ENCODE assay signal across 12 mouse cellular contexts in the genomic region with DNA sequence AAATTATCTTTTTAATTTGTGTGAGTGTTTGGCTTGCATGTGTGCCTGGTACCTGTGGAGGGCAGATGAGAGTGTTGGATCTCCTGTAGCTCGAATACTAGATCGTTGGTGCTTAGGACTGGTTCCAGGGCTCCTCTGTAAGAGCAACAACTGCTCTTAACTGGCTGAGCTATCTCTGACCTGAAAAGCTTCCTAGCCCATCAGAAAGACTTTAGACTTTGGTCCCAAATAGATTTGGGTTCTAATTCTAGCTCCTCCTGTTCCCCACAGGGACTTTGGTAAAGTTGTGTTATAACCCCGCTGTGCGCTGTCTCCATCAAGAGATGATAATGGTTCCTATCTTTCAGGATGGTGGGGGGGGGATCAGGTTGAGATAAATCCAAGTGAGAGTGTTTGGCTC. TPM values are rescaled to one million over a fixed set of nuclear protein-coding genes. Genes with fewer than 3 reads are reported as not detected.
DNase-seq lines count a peak whose midpoint lies in the region; ATAC-seq and TF ChIP-seq lines count a peak whose summit lies in the region.
"Had no signal": no experiment of that assay in that cellular context is flagged by ENCODE, and none has a peak within 500 bp of the region (broad histone marks: within the 10 kb centered on the region; RNA-seq: fewer than 3 reads in every experiment).

No protein-coding gene starts in this region.

- peaks cover 60% of the 10 kb centered on the region for H3K4me1 ChIP-seq in forebrain, embryonic 13.5 days
- peaks cover 16% of the 10 kb centered on the region; the same call in 1 of the 2 replicates for H3K4me1 ChIP-seq in forebrain, embryonic 11.5 days (replicated peaks; ENCODE audit: control insufficient read depth, insufficient read depth, low read length)
- peaks cover 68% of the 10 kb centered on the region for H3K4me1 ChIP-seq in hindbrain, embryonic 15.5 days (replicated peaks)
- peaks cover 62% of the 10 kb centered on the region for H3K4me1 ChIP-seq in hindbrain, embryonic 13.5 days (replicated peaks)
- H3K4me1 ChIP-seq in cortical plate, adult 2 months (ENCODE audit: control insufficient read depth, insufficient read depth, low read length), result peaks cover 5% of the 10 kb centered on the region
- H3K4me1 ChIP-seq in liver, embryonic 13.5 days (replicated peaks), result peaks cover 76% of the 10 kb centered on the region

- no peak overlapping the region for H3K27ac ChIP-seq in forebrain, embryonic 13.5 days
- no peak overlapping the region for H3K27ac ChIP-seq in forebrain, embryonic 11.5 days (ENCODE audit: low read depth, low read length)
- no peak overlapping the region for H3K27ac ChIP-seq in hindbrain, embryonic 15.5 days (replicated peaks)
- no peak overlapping the region for H3K27ac ChIP-seq in hindbrain, embryonic 13.5 days
- no peak overlapping the region for H3K27ac ChIP-seq in cortical plate, adult 2 months (ENCODE audit: insufficient read depth, low read length)
- H3K27ac ChIP-seq in liver, embryonic 13.5 days, result no peak overlapping the region

- WGBS in forebrain, embryonic 13.5 days, result 96% methylated on average over 4 of the region's 4 CpGs
- WGBS in forebrain, embryonic 11.5 days, result 95% methylated on average over 4 of the region's 4 CpGs
- WGBS in hindbrain, embryonic 15.5 days, result 94% methylated on average over 4 of the region's 4 CpGs
- WGBS in hindbrain, embryonic 13.5 days, result 93% methylated on average over 4 of the region's 4 CpGs
- WGBS in liver, embryonic 13.5 days (ENCODE audit: insufficient replicate concordance), result 70% methylated on average over 4 of the region's 4 CpGs

- no peaks in the 10 kb centered on the region for H3K27me3 ChIP-seq in forebrain, embryonic 13.5 days
- H3K27me3 ChIP-seq in forebrain, embryonic 11.5 days (ENCODE audit: control insufficient read depth, insufficient read depth, low read length), result no peaks in the 10 kb centered on the region; the same call in 1 of the 2 replicates
- no peaks in the 10 kb centered on the region for H3K27me3 ChIP-seq in hindbrain, embryonic 15.5 days
- H3K27me3 ChIP-seq in hindbrain, embryonic 13.5 days, result no peaks in the 10 kb centered on the region
- H3K27me3 ChIP-seq in liver, embryonic 13.5 days, result peaks cover 48% of the 10 kb centered on the region

- H3K4me3 ChIP-seq in forebrain, embryonic 13.5 days, result no peak overlapping the region
- H3K4me3 ChIP-seq in forebrain, embryonic 11.5 days (ENCODE audit: low read depth, low read length), result no peak overlapping the region
- no peak overlapping the region for H3K4me3 ChIP-seq in hindbrain, embryonic 15.5 days
- no peak overlapping the region for H3K4me3 ChIP-seq in hindbrain, embryonic 13.5 days
- H3K4me3 ChIP-seq in cortical plate, adult 2 months (ENCODE audit: insufficient read depth, low read length), result peak overlapping the region; percentile 91; the same call in 1 of the 2 replicates
- H3K4me3 ChIP-seq in liver, embryonic 13.5 days (replicated peaks), result no peak overlapping the region

- H3K9me3 ChIP-seq in forebrain, embryonic 13.5 days (replicated peaks), result no peaks in the 10 kb centered on the region
- H3K9me3 ChIP-seq in forebrain, embryonic 11.5 days (ENCODE audit: control insufficient read depth, low read length), result no peaks in the 10 kb centered on the region
- no peaks in the 10 kb centered on the region for H3K9me3 ChIP-seq in hindbrain, embryonic 15.5 days
- no peaks in the 10 kb centered on the region for H3K9me3 ChIP-seq in hindbrain, embryonic 13.5 days
- no peaks in the 10 kb centered on the region for H3K9me3 ChIP-seq in liver, embryonic 13.5 days (replicated peaks)

- DNase-seq in forebrain, embryonic 11.5 days (ENCODE audit: low spot score), result no peak
- DNase-seq in liver, embryonic 13.5 days, result no peak
- no peak for DNase-seq in frontal cortex, adult 2 months (ENCODE audit: extremely low spot score in 1 of 2, low spot score in 1 of 2)
- DNase-seq: adrenal gland, postnatal 36 days; gastrocnemius, postnatal 36 days; thymus, postnatal 36 days had no signal

- peak overlapping the region; percentile 87; the same call in 1 of the 2 replicates for H3K4me2 ChIP-seq in forebrain, embryonic 13.5 days
- H3K4me2 ChIP-seq in forebrain, embryonic 11.5 days (ENCODE audit: low read depth, low read length, severe bottlenecking), result no peak overlapping the region
- H3K4me2 ChIP-seq in hindbrain, embryonic 15.5 days, result peak overlapping the region; percentile 73; the same call in 1 of the 2 replicates
- H3K4me2 ChIP-seq in hindbrain, embryonic 13.5 days, result no peak overlapping the region; the same call in 1 of the 2 replicates
- H3K4me2 ChIP-seq in liver, embryonic 13.5 days, result peak overlapping the region; percentile 83

- no peak for TF ChIP-seq CTCF in cortical plate, adult 2 months (IDR thresholded peaks at IDR 0.05; ENCODE audit: extremely low read depth, insufficient read depth, low read length)

- H3K36me3 ChIP-seq in forebrain, embryonic 13.5 days (ENCODE audit: poor library complexity, severe bottlenecking), result no peaks in the 10 kb centered on the region
- H3K36me3 ChIP-seq in forebrain, embryonic 11.5 days (ENCODE audit: control insufficient read depth, insufficient read depth, low read length), result no peaks in the 10 kb centered on the region
- no peaks in the 10 kb centered on the region for H3K36me3 ChIP-seq in hindbrain, embryonic 15.5 days
- H3K36me3 ChIP-seq in hindbrain, embryonic 13.5 days, result no peaks in the 10 kb centered on the region
- no peaks in the 10 kb centered on the region for H3K36me3 ChIP-seq in liver, embryonic 13.5 days

- H3K9ac ChIP-seq in forebrain, embryonic 13.5 days, result no peak overlapping the region
- no peak overlapping the region for H3K9ac ChIP-seq in forebrain, embryonic 11.5 days (ENCODE audit: low read length)
- no peak overlapping the region for H3K9ac ChIP-seq in hindbrain, embryonic 15.5 days
- H3K9ac ChIP-seq in hindbrain, embryonic 13.5 days, result no peak overlapping the region
- H3K9ac ChIP-seq in liver, embryonic 13.5 days, result no peak overlapping the region

- no peak for TF ChIP-seq POLR2A in cortical plate, adult 2 months (IDR thresholded peaks at IDR 0.05; ENCODE audit: extremely low read depth, insufficient read depth, low read length)

- no peak for ATAC-seq in forebrain, embryonic 13.5 days
- no peak for ATAC-seq in forebrain, embryonic 11.5 days (replicated peaks; ENCODE audit: low FRiP score)
- ATAC-seq in hindbrain, embryonic 15.5 days (ENCODE audit: low FRiP score, low read depth), result no peak
- ATAC-seq in hindbrain, embryonic 13.5 days (ENCODE audit: low FRiP score), result no peak
- no peak for ATAC-seq in liver, embryonic 13.5 days (ENCODE audit: low read depth)
- no peak for ATAC-seq in inflammation-experienced regulatory T-cells, adult 6 months
- ATAC-seq: forebrain, embryonic 14.5 days had no signal

RNA-seq across cellular contexts. Expression of gene Ece1, which starts 2.0 kb away (rescaled TPM):
- polyA plus RNA-seq in forebrain, embryonic 13.5 days (2015; fragmentation: Nextera tagmentation; extraction: Ambion mirVana), result 10.8 and 12.9 TPM in 2 replicates
- 35.0 and 35.2 TPM in 2 replicates for polyA plus RNA-seq in forebrain, embryonic 11.5 days (2014; fragmentation: Nextera tagmentation; extraction: Ambion mirVana)
- 18.7 and 24.8 TPM in 2 replicates for polyA plus RNA-seq in hindbrain, embryonic 15.5 days (2015; fragmentation: Nextera tagmentation; extraction: Ambion mirVana)
- 20.2 and 22.8 TPM in 2 replicates for polyA plus RNA-seq in hindbrain, embryonic 13.5 days (2015; fragmentation: Nextera tagmentation; extraction: Ambion mirVana)
- polyA plus RNA-seq in cortical plate, adult 2 months (2012; rRNA removed), result 29.8 and 38.2 TPM in 2 replicates
- 12.3 and 14.2 TPM in 2 replicates for polyA plus RNA-seq in liver, embryonic 13.5 days (2015; fragmentation: Nextera tagmentation; extraction: Ambion mirVana)
- 10 to 100 TPM; 18.2 to 32.0 (median 23.3) TPM for polyA plus RNA-seq in inflammation-experienced regulatory T-cells, adult 6 months (2017; shearing (Covaris generic))
- 24.6 and 29.5 TPM in 2 replicates for polyA plus RNA-seq in frontal cortex, adult 2 months (2012; rRNA removed)

Comparison
In these comparisons a context has a peak if more than half of its experiments do, and no peak if none do; other contexts are left out.
1. H3K4me2 ChIP-seq: peak in forebrain, embryonic 13.5 days (single experiment), hindbrain, embryonic 15.5 days (single experiment) and liver, embryonic 13.5 days (single experiment); none in forebrain, embryonic 11.5 days (single experiment) and hindbrain, embryonic 13.5 days (single experiment).